Mouse (Mus musculus) NIH3T3 (cell line): ENCODE measurements around the gene Selenov.
"Not testable (repeated sequence)": the region's sequence is repeated elsewhere in the genome, so short reads cannot be mapped to it uniquely, and the experiment has no call there.

Experiments
- DNase-seq: peaks from one replicate; pipeline ENCODE4 v3.0.0-alpha.2; 2012; ENCODE audit warnings: low read depth

Selenov gene

DNA sequence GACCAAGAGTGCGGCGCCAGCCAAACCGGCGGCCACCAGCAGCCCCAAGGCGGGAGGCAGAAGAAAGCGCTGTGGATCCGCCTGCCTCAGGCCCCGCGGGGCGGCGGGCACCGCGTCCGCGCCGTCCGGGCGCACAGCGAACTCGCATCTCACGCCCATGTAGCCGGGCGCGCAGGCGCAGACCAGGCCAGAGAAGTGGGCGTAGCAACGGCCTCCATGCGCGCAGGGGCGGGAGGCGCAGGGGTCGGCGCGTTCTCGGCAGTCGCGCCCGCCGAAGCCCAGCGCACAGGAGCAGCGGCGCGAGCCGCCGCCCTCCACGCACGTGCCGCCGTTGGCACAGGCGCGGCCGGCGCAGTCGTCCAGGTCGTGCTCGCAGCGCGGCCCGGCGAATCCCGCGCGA is 3.5 kb upstream of the Selenov start:
- no peak for DNase-seq

DNA sequence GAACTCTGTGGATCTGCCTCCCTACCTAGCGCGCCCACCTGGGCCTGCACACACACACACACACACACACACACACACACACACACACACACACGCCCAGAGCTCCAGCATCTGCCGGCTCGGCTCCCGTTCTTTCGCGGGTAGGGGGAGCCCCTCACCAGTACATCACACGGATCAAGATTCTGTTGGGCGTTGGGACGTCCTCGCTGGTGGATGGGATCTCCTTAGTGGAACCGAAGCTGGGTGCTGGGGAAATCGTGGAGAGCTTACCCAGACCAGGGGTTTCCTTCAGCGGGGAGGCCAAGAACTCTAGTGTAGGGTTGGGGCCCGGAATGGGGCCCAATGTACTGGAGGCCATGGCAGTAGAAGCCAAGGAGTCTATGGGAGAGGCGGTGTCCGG is 821 bp downstream of the Selenov start:
- no peak for DNase-seq

DNA sequence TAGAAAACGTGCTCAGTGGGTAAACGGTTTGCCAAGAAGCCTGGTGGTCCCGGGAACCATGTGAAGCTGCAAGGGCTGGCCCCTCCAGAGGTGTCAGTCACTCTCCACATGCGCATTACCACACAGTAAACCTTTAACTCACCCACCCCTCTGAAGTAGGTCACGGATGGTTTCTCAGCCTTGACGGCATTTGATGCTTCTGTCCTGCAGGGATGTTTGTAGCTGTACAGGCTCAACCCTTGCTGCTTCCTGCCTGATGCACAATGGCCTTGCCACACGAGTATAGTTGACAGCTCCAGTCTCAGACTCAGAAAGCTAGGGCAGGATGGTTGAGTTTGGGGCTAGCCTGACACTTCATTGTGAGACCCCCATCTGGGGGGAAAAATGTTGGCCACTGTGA is 10.4 kb downstream of the Selenov start:
- DNase-seq: no peak

DNA sequence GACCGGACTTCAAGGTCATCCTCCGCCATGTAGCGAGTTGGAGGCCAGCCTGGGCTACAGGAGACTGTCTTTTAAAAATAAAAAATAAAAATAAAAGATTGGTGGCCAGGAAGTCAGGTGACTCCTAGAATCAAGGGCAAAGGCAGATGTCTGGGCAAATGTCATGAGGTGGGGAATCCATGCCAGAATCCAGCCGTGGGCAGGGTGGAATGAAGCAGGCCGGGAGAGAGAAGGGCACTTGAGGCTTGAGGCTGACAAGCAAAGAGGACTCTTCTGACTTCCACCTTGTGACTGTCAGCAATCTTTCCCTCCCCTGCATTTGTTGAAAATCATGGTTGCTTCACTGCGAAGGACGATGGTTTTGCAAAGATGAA is 12.7 kb downstream of the Selenov start:
- peak; percentile 45 for DNase-seq

DNA sequence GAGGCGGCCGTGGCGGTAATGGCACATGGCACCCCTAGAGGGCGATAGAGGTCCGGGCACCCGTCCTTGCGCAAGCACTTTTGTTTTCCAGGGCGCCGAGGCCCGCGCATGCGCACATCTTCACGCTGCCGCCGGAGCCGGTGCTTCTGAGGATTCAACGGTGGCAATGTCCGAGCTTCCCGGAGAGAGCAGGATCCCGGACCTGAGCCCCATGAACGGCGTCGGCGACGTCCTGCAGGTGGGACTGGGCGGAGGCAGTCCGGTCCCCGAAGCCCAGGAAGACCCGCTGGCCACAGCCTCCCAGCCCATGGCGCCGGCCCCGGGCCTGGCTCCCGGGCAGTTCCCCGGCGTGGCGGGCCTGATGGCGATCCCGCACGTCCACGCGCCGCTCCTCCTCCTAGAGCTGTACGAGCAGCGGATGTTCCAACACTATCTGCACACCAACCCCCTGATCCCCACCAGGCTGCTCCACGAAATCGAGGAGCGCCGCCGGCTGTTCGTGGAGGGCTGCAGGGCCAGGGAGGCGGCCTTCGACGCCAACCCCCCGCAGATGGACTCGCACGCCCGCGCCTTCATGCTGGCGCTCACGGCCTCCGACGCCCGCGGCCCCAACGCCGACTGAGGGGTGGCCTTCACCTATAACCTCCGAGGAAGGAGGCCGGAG is 13.2 kb downstream of the Selenov start, which contains the start of gene Eid2b:
Gene Eid2b (plus strand): TSS at position 125 of the 664 bp plus-strand sequence.
- peak; percentile 98 for DNase-seq

DNA sequence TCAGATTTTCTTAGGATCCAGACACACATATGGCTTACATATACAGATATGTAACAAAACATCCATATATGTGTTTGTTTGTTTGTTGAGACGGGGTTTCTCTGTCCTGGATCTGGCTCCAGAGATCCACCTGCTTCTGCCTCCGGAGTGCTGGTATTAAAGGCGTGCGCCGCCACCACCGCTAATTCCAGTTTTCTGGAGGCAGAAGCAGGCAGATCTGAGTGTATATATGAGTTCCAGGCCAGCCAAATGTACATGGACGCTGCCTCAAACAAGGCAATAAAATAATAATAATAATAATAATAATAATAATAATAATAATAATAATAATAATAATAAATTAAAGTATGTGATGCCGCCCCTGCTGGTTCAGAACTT is 13.8 kb downstream of the Selenov start:
- DNase-seq: no peak

DNA sequence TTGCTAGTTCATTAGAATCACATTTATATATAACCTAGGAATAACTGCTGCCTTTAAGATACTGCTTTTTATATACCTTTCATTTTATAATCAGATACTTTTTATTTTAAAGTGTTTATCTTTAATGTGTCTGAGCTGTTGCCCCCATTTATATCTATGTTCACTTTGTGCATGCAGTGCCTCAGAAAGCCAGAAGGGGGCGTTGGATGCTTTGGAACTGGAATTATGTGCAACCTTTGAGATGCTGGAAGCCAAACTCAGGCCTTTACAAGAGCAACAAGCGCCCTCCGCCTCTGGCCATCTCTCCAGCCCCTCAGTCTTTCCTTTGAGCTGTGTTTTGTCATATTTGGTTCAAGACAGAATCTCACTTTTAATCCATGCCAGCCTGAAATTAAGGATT is 19.2 kb downstream of the Selenov start:
- DNase-seq: no peak

DNA sequence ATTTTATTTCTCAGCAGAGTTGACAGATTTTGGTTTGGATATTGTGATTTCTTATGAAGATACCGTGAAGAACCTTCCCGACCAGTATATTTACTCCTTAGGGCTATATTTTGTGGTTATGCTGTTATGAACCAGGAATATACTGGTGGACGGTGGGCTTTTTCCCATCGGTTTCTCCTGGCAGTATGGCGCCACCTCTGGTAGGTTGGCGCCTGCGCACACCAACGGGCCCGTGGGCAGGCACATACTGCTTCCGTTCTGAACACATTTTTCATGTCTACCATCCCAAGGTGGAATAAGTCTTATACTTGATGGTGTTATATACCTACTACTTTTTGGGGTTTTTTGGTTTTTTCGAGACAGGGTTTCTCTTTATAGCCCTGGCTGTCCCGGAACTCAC is 21.6 kb downstream of the Selenov start:
- DNase-seq: peak; percentile 65

DNA sequence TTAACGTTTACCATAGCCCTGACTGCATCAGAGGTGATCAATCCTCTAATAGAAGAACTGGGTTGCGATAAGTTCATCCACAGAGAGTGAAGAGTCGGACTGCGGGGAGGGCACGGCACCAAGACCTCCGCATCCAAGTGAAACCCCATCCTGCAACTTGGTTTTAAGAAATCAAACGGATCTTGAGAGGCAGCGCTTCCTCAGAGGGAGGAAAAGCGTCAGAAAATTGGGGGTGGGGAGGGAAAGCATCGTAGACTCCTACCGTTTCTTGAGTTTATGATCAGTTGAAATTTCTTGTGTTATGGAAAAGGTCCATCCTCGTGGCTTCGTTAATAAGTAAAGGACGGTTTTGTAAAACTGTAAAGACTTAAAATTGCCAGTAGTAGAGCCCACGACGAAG is 22.4 kb downstream of the Selenov start:
- peak; percentile 52 for DNase-seq

DNA sequence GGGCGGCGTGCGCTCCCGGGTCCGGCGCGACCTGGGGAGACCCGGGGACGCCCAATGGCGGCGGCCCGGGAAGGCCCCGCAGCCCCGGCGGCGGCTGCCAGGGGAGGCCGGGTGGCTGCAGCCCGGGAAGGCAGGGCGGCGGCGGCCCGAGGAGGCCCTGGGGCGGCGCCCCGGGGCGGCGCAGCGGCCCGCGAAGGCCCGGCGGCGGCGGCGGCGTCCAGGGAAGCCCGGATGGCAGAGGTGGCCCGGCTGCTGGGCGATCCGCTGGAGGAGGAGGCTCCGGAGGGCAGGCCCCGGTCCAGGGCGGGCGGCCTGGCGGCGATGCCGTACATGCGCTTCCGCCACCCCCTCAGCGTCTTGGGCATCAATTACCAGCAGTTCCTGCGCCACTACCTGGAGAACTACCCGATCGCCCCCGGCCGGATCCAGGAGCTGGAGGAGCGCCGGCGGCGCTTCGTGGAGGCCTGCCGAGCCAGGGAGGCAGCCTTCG is 22.9 kb downstream of the Selenov start:
- peak; percentile 77 for DNase-seq

DNA sequence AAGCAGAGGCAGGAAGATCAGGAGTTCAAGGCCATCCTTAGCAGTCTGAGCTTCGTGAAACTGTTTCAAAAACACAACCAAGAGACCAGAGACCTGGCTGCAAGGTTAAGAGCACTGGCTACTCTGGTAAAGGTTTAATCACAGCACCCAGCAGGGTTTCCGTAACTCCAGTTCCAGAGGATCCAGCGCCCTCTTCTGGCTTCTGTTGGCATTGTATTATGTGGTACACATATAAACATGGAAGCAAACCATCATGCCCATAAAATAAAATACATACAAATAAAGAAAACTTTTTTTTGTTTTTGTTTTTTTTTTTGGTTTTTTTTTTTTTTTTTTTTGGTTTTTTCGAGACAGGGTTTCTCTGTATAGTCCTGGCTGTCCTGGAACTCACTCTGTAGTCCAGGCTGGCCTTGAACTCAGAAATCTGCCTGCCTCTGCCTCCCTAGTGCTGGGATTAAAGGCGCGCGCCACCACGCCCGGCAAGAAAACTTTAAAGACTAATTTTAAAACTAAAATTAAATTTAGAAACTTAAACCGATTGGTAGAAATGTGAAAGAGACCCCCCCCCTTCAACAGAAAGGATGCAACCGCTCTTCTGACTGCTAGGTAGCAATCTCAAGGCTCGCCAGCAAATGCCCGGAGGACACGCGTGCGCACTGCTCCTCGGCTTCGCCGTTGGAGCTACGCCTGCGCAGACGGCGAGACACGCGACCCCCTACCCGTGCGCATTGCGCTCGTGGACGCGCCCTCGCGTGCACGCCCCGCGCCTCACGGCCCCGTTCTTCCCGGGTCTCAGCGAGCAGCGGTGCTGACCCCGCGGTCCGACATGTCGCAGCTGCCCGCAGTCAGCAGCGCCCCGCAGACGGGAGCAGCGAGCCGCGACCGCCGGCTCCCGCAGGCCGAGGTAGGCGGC is 23.6 kb downstream of the Selenov start, which contains the start of gene Eid2:
Gene Eid2 (plus strand): TSS at position 753 of the 913 bp plus-strand sequence.
- DNase-seq: peak; percentile 94

DNA sequence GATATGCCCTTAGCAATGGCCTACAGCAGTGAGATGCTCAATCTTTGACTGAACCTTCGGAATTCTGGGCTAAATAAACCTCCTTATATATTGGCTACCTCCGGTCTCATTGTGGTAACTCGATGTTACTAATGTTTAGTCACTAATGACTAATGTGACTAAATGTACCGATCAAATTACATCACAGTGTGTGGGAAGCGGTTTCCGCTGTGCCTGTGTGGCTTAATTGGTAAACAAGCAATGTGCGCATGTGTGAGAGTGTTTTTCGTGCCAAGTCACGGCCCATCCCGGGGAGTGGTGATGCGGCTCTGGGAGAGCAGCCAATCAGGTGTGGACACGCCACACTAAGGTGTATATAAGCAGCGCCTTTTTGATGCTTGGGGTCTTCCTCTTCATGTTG is 25.6 kb downstream of the Selenov start:
- peak; percentile 21 for DNase-seq

DNA sequence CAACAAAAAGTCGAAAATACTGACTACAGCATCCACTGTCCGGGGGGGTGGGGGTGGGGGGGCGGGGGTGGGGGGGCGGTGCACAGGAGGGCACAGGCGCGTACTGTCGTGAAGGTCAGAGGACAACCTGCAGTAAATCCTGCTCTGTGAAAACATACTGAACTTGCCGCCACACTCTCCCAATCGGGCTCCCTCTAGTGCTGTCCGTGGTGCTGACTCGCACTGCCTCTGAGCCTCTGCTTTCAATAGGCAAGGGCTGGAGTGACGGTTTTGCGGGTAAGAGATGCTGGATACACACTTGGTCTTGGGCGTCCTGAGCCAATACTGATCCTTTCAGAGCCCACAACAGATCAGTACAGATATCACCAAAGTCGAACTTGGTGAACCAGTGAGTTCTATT is 27.2 kb downstream of the Selenov start:
- peak; percentile 91 for DNase-seq

DNA sequence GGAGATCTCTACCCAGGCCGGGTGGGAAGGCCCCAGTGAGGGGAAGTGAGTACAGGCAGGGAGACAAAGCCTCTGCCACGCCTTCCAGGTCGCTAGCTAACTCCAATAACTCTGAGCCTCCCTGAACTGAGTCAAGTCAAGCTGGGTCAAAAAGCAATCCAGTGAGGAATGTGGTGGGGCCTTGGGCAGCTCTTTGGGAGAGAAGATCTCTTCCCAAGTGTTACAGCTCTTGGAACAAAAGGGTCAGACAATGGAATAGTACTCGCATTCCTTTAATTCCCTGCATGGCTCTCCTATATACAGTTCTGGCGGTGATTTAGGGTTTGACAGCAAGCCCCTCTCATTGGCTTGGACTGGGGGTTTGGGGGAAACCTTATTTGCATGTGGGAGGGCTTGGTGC is 28.1 kb downstream of the Selenov start:
- no peak for DNase-seq

DNA sequence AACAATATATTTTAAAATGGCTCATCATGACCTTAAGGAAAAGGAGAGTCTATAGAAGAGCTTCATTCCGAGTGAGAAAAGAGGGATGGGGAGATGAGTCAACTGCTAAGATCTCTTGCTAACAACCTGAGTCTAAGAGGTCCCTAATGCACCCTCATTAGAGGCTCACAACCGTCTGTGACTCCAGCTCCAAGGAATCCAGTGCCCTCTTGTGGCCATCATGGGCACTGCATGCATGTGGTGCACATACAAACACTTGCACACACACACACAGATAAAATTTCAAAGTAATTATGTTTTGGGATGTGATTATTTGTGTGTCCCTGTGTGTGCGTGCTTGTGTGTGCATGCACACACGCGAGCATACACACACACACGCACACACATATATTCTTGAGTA is 35.5 kb downstream of the Selenov start:
- DNase-seq: peak; percentile 35

DNA sequence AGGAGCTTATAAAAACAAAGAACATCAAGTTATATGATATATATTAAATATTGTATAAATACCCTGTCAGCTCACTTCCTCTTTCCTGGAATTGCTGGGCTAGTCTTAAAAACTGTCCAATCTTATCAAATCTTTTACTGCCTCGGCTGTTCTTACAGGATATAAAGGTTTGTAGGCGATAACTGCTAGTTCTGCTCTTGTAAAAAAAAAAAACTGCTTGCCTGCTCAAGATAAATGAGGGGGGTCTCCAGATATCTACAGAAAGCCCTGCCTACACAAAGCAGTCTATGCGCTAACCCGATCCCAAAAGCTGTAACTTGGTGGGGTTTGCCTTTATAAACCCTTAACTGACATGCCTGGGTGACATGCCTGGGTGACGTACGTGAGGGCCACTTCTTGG is 36.4 kb downstream of the Selenov start:
- no peak for DNase-seq

DNA sequence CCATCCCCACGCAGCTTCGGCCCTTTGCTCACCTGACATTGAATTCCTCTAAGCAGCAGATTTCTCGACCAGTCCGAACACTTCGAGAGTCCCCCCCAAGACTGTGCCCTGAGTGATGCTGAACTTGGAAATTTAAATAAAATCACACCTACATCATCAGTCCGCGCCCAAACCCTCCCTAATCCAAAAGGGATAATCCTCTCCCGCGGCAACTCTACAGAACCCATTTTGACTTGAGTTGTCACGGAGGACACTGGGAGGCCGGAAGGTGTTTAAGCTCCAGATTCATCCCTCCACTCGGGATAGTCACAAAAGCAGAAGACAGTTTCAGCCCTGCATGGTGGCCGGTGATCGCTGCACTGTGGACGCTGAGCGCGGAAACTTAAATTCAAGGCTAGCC is 39.0 kb downstream of the Selenov start:
- DNase-seq: no peak

DNA sequence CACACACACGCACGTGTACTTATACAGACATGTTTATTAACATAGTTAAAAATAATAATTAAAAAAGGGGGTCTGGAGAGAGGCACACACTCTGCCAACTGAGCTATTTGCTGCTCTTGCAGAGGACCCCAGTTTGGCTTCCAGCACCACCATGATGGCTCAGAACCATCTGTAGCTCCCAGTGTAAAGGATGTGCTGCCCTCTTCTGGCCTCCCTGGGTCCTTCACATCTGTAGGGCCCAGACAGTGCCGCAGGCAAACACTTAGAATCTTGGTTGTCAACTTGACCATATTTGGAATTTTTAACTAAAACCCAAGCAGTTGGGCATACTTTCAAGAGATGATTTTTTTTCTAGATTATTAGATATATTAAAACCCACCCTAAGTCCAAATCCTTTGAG is 42.0 kb downstream of the Selenov start:
- DNase-seq: no peak

DNA sequence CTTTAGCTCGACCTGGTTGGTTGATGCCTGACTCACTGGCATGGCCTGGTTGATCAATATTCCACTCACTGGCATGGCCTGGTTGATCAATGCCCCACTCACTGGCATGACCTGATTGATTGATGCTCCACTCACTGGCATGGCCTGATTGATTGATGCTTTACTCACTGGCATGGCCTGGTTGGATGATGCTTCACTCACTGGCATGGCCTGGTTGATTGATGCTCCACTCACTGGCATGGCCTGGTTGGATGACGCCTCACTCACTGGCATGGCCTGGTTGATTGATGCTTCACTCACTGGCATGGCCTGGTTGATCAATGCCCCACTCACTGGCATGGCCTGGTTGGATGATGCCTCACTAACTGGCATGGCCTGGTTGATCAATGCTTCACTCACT is 47.0 kb downstream of the Selenov start:
- DNase-seq: not testable (repeated sequence)
